Mouse (Mus musculus): ENCODE results near the gene Cetn4. TPM values are rescaled to one million over a fixed set of nuclear protein-coding genes. Genes with fewer than 3 reads are reported as not detected.

Cetn4 gene
- total RNA-seq (2012; rRNA removed) (0.46 and 0.89 TPM in 2 replicates), total RNA-seq (2014; rRNA removed) (2.2 and 2.9 TPM in 2 replicates), polyA plus RNA-seq (2012; ENCODE audit: insufficient read length, low read depth) (1.4 and 2.6 TPM in 2 replicates)

GRCm38 (mm10) chr3:37312370-37312941 lies at the start of gene Cetn4, which contains the start of gene Bbs12:
Gene Cetn4 (minus strand): TSS chr3:37312708.
Gene Bbs12 (plus strand): TSS chr3:37312554.
- peak within 1 kb of the TSS; percentile 78 to 89 (median 80) for H3K4me3 ChIP-seq (replicated peaks in 1 of 3; ENCODE audit: low read depth in 2 of 3, low read length in 2 of 3, poor library complexity in 1 of 3)
- peaks cover 2 to 30% of the 10 kb centered on the region in 2 experiments; a peak in 2 of 4 replicates for H3K4me1 ChIP-seq (ENCODE audit: control insufficient read depth in 1 of 2, insufficient read depth in 2 of 2)
- DNase-seq (ENCODE audit: extremely low read depth) = peak; percentile 88
- peak within 1 kb of the TSS; percentile 76 for H3K9ac ChIP-seq (ENCODE audit: insufficient read depth, low read depth)
- no peaks in the 10 kb centered on the region for H3K36me3 ChIP-seq (replicated peaks in 1 of 2; ENCODE audit: control insufficient read depth in 1 of 2, insufficient read depth in 1 of 2, low read length in 1 of 2)
- no peaks in the 10 kb centered on the region for H3K27me3 ChIP-seq (replicated peaks)
- H3K79me2 ChIP-seq (replicated peaks; ENCODE audit: control insufficient read depth, extremely low read depth, insufficient read depth, poor library complexity, severe bottlenecking) = no peaks in the 10 kb centered on the region
- H3K4me2 ChIP-seq (ENCODE audit: insufficient read depth, low read depth, poor library complexity, severe bottlenecking) = peak within 1 kb of the TSS; percentile 98
- in situ Hi-C loops (cut with MboI; ENCODE audit: low pct_ligation_motif_present, low pct_unique_long_range_greater_than_20kb, low sequenced_read_pairs) (no loop called here), dilution Hi-C loops (cut with MboI; ENCODE audit: extremely low pct_ligation_motif_present, extremely low pct_unique_long_range_greater_than_20kb, low sequenced_read_pairs) (no loop called here)
- H3K9me3 ChIP-seq (replicated peaks; ENCODE audit: low read length) = no peaks in the 10 kb centered on the region
- peak within 1 kb of the TSS; percentile 87 for H3K27ac ChIP-seq (ENCODE audit: insufficient read depth, low read depth)
- TF ChIP-seq PAX5 (IDR thresholded peaks at IDR 0.05; ENCODE audit: low read length) (no peak), IRF4 (IDR thresholded peaks at IDR 0.05; ENCODE audit: low read depth, low read length) (no peak), ELF1 (IDR thresholded peaks at IDR 0.05; ENCODE audit: low read depth, low read length) (peak; percentile 47), UBTF (IDR thresholded peaks at IDR 0.05; ENCODE audit: low read depth, low read length) (0 out of 2 replicates have a peak, but pooled peaks have one; percentile 29), RCOR1 (conservative IDR thresholded peaks at IDR 0.05; ENCODE audit: low read depth, low read length) (0 out of 2 replicates have a peak, but pooled peaks have one; percentile 10), NRF1 (IDR thresholded peaks at IDR 0.05; ENCODE audit: low read depth, low read length) (peak; percentile 66), KAT2A (IDR thresholded peaks at IDR 0.05; ENCODE audit: insufficient replicate concordance, low read length) (no peak), MAFK (IDR thresholded peaks at IDR 0.05; ENCODE audit: insufficient replicate concordance, low read length) (no peak), POLR2A (IDR thresholded peaks at IDR 0.05; ENCODE audit: low read depth, low read length) (peak; percentile 61), TCF12 (IDR thresholded peaks at IDR 0.05; ENCODE audit: low read depth, low read length) (no peak), JUN (IDR thresholded peaks at IDR 0.05; ENCODE audit: insufficient read depth, low read depth, low read length) (no peak), BHLHE40 (IDR thresholded peaks at IDR 0.05; ENCODE audit: low read depth, low read length) (no peak), CHD2 (IDR thresholded peaks at IDR 0.05; ENCODE audit: low read length) (0 out of 2 replicates have a peak, but pooled peaks have one; percentile 49), MAX (IDR thresholded peaks at IDR 0.05; ENCODE audit: low read length) (0 out of 2 replicates have a peak, but pooled peaks have one; percentile 12), MXI1 (IDR thresholded peaks at IDR 0.05; ENCODE audit: low read depth, low read length) (peak; percentile 90), CTCF (conservative IDR thresholded peaks at IDR 0.05 in 1 of 2, IDR thresholded peaks at IDR 0.05 in 1 of 2; ENCODE audit: low read depth in 2 of 2, low read length in 2 of 2) (no peak), NELFE (IDR thresholded peaks at IDR 0.05; ENCODE audit: low read depth, low read length) (no peak)

GRCm38 (mm10) chr3:37360729-37361128 lies 48.2 kb upstream of the Cetn4 start:
- Histone ChIP-seq H3K27ac (ENCODE audit: insufficient read depth, low read depth) (no peak overlapping the region), H3K4me2 (ENCODE audit: insufficient read depth, low read depth, poor library complexity, severe bottlenecking) (no peak overlapping the region), H3K9me3 (replicated peaks; ENCODE audit: low read length) (no peaks in the 10 kb centered on the region), H3K79me2 (replicated peaks; ENCODE audit: control insufficient read depth, extremely low read depth, insufficient read depth, poor library complexity, severe bottlenecking) (no peaks in the 10 kb centered on the region), H3K9ac (ENCODE audit: insufficient read depth, low read depth) (no peak overlapping the region), H3K4me1 (ENCODE audit: control insufficient read depth in 1 of 2, insufficient read depth in 2 of 2) (no peaks in the 10 kb centered on the region), H3K27me3 (replicated peaks) (no peaks in the 10 kb centered on the region), H3K36me3 (replicated peaks in 1 of 2; ENCODE audit: control insufficient read depth in 1 of 2, insufficient read depth in 1 of 2, low read length in 1 of 2) (no peaks in the 10 kb centered on the region), H3K4me3 (replicated peaks in 1 of 3; ENCODE audit: low read depth in 2 of 3, low read length in 2 of 3, poor library complexity in 1 of 3) (no peak overlapping the region)
- in situ Hi-C loops (cut with MboI; ENCODE audit: low pct_ligation_motif_present, low pct_unique_long_range_greater_than_20kb, low sequenced_read_pairs) (no loop called here), dilution Hi-C loops (cut with MboI; ENCODE audit: extremely low pct_ligation_motif_present, extremely low pct_unique_long_range_greater_than_20kb, low sequenced_read_pairs) (no loop called here)
- no peak for DNase-seq (ENCODE audit: extremely low read depth)
- TF ChIP-seq HCFC1 (IDR thresholded peaks at IDR 0.05; ENCODE audit: low read depth, low read length) (no peak), MXI1 (IDR thresholded peaks at IDR 0.05; ENCODE audit: low read depth, low read length) (no peak), ZKSCAN1 (IDR thresholded peaks at IDR 0.05; ENCODE audit: borderline replicate concordance, low read depth, low read length) (no peak)
